ENCODE assay signal across 8 mouse cellular contexts in the genomic region with DNA sequence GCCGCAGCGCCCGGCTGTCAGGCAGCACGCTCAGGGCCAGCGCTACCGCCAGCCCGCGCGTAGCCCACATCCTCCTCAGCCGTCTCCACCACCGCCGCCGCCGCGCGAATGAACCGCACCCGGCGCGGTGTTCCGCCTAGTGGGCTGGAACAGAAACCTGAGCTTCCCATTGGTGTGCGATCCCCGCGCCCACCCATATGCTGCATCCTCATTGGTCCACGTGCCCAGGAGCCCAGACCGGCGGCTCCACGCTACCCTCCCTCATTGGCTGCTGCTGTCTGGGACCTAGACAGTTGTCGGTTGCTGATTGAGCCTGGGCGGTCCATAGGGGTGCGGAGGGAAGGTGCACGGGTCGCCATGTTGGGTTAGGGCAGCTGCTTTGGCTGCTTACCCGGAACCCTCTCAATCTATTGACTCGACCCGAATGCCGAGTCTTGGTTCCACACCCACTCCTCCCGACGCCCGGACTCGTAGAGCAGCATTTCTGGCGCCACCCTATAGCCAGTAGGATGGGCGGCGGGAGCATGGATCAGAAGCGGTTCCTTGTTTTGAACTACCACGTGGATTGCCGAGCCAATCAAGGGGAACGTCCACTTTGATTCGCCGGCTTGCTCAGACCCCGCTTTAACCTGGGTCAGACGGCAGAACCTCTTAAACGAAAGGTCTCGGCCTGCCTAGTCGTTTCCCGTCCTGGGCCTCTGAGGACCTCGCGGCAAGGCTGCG. TPM values are rescaled to one million over a fixed set of nuclear protein-coding genes. Genes with fewer than 3 reads are reported as not detected.
DNase-seq lines count a peak whose midpoint lies in the region; ATAC-seq lines count a peak whose summit lies in the region.

TSS of gene Manf (minus strand) at position 151 of the 723 bp plus-strand sequence.

- H3K27ac ChIP-seq in hindbrain, embryonic 15.5 days (replicated peaks), result peak within 1 kb of the TSS; percentile 92

- peak within 1 kb of the TSS; percentile 95 for H3K4me3 ChIP-seq in hindbrain, embryonic 15.5 days

- WGBS in hindbrain, embryonic 15.5 days, result under 1% methylated on average over 59 of the region's 59 CpGs

- DNase-seq in T-cell, adult 2 months (ENCODE audit: low spot score), result peak; percentile 99
- peak; percentile 96 for DNase-seq in cerebellum, postnatal 36 days
- peak; percentile 99 for DNase-seq in frontal cortex, postnatal 36 days (ENCODE audit: low spot score in 2 of 2)
- peak; percentile 99 for DNase-seq in left cerebral cortex, adult 11 months (ENCODE audit: low spot score)
- peak; percentile 97 to 99 for DNase-seq in lung, postnatal 4 days
- DNase-seq in retina, postnatal 7 days (ENCODE audit: low read depth, low spot score), result peak; percentile 95
- peak; percentile 93 for DNase-seq in urinary bladder, adult 2 months (ENCODE audit: low spot score)

- no peaks in the 10 kb centered on the region for H3K27me3 ChIP-seq in hindbrain, embryonic 15.5 days

- H3K9me3 ChIP-seq in hindbrain, embryonic 15.5 days, result no peaks in the 10 kb centered on the region

- ATAC-seq in hindbrain, embryonic 15.5 days (ENCODE audit: low FRiP score, low read depth), result peak; percentile 99

- peak within 1 kb of the TSS; percentile 73 for H3K4me2 ChIP-seq in hindbrain, embryonic 15.5 days

- H3K36me3 ChIP-seq in hindbrain, embryonic 15.5 days, result peaks cover 22% of the 10 kb centered on the region

- peak within 1 kb of the TSS; percentile 93 for H3K9ac ChIP-seq in hindbrain, embryonic 15.5 days

- H3K4me1 ChIP-seq in hindbrain, embryonic 15.5 days (replicated peaks), result peaks cover 45% of the 10 kb centered on the region

RNA-seq across cellular contexts. Expression of gene Manf, which starts in this region (rescaled TPM):
- polyA plus RNA-seq in hindbrain, embryonic 15.5 days (2015; fragmentation: Nextera tagmentation; extraction: Ambion mirVana), result 180 and 185 TPM in 2 replicates
- 80.0 and 94.3 TPM in 2 replicates for polyA plus RNA-seq in urinary bladder, adult 2 months (2012; rRNA removed)

Comparison
In these comparisons a context has a peak if more than half of its experiments do, and no peak if none do; other contexts are left out.
1. Peak in every context shown above with its lines: DNase-seq, ATAC-seq, H3K4me3 ChIP-seq and H3K27ac ChIP-seq.